Mouse (Mus musculus) T-cell, adult 2 months (primary cell): ENCODE data around the gene Flrt1.
A peak's percentile ranks its signal among the peaks of the same experiment; 100 is the strongest.
"Not testable (repeated sequence)": the region's sequence is repeated elsewhere in the genome, so short reads cannot be mapped to it uniquely, and the experiment has no call there.

Experiments
- DNase-seq: peaks from one replicate; pipeline ENCODE4 v3.0.0; 2022; ENCODE audit warnings: low spot score

Flrt1 gene

DNA sequence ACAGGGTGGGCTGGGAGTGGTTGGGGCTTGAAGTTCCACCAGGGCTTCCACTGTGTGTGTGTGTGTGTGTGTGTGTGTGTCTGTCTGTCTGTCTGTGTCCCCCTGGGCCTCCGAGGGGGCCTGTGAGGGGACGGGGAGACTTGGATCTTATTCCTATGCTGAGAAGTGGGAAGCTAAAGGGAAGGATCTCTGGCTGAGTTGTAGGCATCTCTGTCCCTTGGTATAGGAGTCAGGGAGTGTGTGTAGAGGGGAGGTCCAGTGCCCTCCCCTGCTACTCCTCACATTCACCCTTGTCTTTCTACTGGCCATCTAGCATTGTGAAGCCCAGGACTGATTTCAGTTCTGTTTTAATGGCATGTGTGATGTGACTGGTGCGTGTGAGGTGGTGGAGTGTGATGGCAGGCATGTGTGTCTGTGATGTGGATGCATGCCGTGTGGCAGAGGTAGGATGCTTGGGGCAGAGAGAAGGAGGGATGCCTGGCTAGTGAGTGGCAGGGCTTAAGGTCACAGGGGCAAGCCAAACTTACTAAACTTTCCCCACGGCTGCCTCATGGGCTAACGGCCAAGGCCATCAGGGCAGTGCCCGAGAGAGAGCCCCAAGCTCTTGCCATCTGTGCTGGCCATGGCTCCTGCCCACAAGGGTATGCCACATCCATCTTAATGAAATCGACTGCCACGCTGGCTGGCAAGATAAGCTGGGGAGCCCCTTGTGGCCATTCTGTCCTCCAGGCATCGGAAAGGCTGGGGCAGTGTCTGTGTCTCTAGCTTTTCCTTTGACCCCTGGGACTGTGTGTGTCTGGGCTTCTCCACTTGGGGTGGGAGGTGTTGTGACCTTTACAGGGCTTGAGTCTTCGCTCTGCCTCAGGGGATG is 36.6 kb downstream of the Flrt1 start:
- no peak for DNase-seq

GRCm38 (mm10) chr19:7068136-7068535 is 37.4 kb downstream of the Flrt1 start:
- DNase-seq = peak; percentile 67

DNA sequence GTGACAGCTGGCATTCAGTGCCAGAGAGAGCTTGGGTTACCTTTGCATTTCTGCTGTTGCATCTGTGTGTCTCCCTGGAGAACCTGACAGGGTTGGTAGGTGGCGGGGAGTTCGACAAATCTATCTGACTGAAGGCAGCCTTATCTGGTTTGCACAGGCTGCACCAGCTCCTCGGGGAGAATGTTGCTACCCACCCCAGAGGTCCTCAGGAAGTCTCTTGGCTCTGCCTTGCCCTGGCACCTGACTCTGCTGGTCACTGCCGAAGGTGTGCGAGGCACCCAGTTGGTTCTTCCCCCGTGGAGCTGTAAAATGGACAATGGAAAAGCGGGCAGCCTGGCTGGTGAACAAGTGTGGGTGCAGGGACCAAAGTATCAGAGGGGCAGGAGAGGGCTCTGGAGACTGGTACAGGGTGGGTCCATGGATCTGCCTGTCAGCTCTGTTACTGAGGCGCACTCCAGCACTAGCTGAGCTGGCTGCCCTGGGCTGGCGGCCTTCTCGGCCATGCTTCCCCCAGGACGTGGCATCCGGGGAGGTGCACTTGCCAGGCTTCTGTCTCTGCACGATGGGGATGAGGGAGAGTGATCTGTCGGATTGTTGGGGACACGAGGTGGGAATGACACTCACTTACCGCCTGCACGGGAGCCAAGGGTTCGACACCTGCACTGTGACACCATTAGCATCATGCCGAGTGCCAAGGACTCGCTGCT is 38.0 kb downstream of the Flrt1 start:
- DNase-seq = no peak

- no peak for DNase-seq
Measured at GRCm38 (mm10) chr19:7066828-7067342, 38.6 kb downstream of the Flrt1 start.

GRCm38 (mm10) chr19:7066034-7066827 is 39.3 kb downstream of the Flrt1 start:
- peak; percentile 39 for DNase-seq

- peak; percentile 76 for DNase-seq
Measured at GRCm38 (mm10) chr19:7064571-7064970, 41.0 kb downstream of the Flrt1 start.

DNA sequence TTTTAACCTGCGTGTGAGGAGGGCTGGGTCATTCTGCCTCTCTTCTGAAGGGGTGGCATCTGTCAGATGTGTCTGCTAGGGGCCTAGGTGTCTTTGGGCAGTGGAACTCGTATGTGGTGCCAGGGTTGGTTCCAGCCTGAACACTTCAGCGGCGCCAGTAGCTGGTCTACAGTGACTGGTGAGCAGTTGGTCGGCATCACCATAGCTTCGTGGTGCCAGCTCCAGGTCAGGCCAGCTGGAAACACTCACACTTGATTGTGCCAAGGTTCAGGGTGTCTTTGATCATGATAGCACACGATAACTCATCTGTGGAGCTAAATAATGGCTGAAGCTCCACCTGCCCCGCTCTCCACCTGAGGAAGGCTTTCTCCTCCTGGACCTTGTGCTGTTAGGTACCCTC is 42.6 kb downstream of the Flrt1 start:
- DNase-seq = no peak

DNA sequence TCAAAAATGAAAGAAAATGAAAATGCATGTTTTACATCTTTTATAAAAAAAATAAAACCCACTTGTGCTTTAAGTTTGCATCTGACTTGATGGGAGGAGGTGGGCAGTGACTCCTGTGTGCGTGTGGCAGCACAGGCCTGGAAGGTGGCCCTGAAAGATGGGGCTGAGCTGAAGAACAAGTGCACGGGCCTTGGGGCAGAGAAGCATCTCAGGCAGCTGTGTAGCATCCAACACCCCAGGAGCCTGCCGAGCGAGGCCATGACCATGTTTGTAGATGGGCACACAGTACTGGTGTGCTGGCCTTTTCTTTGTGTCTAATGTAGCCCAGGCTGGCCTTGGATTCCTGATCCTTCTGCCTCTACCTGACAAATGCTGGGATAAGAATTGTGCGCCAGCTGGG is 43.4 kb downstream of the Flrt1 start:
- no peak for DNase-seq

- DNase-seq = no peak
Measured at GRCm38 (mm10) chr19:7058541-7058940, 47.0 kb downstream of the Flrt1 start.

GRCm38 (mm10) chr19:7057722-7058207 is 47.8 kb downstream of the Flrt1 start:
- peak; percentile 41 for DNase-seq

GRCm38 (mm10) chr19:7057126-7057721 is 48.3 kb downstream of the Flrt1 start:
- DNase-seq = no peak

- DNase-seq = peak; percentile 80
Measured at GRCm38 (mm10) chr19:7056248-7057087, 49.1 kb downstream of the Flrt1 start, which contains the start of gene Macrod1. TSS of gene Macrod1 (plus strand) at chr19:7056810.

- DNase-seq = no peak
Measured at GRCm38 (mm10) chr19:7055173-7055572, 50.4 kb downstream of the Flrt1 start.

- no peak for DNase-seq
Measured at GRCm38 (mm10) chr19:7054772-7055171, 50.8 kb downstream of the Flrt1 start.

DNA sequence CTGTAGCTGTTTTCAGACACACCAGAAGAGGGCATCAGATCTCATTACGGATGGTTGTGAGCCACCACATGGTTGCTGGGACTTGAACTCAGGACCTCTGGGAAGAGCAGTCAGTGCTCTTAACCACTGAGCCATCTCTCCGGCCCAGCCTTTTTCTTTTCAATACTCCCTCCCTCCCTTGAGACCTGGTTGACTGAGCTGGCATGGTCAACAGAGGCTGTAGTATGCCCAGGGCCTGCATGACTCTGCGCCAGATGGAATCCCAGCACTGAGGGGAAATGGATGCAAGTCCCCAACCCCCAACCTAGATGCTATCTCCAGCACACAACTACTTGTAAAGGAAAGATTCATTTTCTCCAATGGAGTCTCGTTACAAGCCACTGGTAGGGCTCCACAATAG is 52.1 kb downstream of the Flrt1 start:
- not testable (repeated sequence) for DNase-seq

DNA sequence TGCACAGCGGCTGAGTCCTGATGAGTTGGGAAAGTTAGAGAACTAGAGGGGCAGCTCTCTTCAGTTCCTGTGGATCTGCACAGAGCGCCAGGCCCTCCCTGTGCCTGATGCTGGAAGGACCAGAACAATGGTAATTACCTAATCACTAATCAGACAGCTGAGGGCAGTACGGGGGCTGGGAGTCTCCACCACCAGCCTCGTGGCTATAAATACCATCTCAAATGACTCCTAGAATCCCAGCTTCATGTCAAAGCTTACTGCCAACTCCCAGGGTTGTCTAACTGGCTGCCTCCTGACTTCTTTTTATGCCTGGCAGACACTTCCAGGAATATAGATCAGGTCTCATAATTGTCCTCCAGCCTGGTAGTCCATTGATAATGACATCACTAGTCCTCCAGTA is 60.8 kb downstream of the Flrt1 start:
- DNase-seq = no peak

GRCm38 (mm10) chr19:7044279-7044678 is 61.2 kb downstream of the Flrt1 start:
- no peak for DNase-seq
